Mouse (Mus musculus) lung, postnatal 36 days (tissue): ENCODE results near the gene Hist1h2bj.

Experiments used
- DNase-seq: peaks from one replicate; pipeline ENCODE4 v3.0.0; 2022; ENCODE audit warnings: mixed read lengths

The Hist1h2bj gene

DNA sequence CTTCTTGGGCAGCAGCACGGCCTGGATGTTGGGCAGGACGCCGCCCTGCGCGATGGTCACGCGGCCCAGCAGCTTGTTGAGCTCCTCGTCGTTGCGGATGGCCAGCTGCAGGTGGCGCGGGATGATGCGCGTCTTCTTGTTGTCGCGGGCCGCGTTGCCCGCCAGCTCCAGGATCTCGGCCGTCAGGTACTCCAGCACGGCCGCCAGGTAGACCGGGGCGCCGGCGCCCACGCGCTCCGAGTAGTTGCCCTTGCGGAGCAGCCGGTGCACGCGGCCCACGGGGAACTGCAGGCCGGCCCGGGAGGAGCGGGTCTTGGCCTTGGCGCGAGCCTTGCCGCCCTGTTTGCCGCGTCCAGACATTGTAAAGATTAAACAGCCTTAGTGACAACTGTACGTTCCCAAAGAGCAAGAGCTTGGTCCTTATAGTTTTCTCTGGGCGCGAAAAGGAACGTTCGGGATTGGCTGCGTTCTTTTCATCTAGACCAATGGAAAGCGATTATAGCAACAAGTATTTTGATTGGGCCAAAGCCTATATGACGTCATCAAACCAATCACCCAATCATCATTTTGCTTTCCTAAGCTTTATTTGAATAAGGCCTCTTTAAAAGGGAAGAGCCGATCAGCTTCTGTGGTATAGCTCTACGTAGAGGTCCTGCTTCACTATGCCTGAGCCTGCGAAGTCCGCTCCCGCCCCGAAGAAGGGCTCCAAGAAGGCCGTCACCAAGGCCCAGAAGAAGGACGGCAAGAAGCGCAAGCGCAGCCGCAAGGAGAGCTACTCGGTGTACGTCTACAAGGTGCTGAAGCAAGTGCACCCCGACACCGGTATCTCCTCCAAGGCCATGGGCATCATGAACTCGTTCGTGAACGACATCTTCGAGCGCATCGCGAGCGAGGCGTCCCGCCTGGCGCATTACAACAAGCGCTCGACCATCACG, at the start of gene Hist1h2bj, which contains the start of gene Hist1h2ag:
TSS of gene Hist1h2bj (plus strand) at position 647 of the 935 bp plus-strand sequence.
TSS of gene Hist1h2ag (minus strand) at position 377 of the 935 bp plus-strand sequence.
- peak; percentile 97 for DNase-seq

DNA sequence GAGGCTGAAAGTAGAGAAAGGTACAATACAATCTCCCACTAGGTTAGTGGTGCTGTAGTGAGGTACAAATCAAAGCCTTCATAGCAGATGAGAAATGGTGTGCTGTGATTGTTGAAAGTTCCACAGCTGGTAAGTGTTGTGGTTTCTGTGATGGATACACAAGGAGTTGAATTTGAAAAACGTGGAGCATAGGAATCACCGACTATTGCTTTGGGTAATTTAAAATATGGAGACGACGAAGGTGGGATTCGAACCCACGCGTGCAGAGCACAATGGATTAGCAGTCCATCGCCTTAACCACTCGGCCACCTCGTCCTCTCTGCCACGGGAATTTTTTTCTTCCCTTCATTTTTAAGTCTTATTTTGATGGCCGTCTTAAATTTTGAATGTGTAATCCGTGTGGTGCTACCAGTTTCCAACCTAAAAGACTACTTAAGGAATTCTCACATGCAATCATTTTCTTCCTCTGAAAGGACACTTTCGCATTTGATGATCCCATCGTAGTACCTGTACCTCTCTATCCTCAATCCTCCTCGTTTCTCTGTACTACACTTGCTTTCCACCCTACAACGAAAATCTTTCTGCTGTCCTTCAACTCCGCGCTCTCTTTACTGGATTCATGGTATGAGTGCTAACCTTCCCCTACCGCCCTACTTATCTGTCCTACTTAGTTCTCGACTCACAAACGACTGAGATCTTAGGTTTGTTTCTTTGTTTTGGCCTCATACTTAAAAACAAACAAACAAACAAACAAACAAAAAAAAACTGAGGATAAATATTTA, 48.9 kb upstream of the Hist1h2bj start:
- peak; percentile 53 for DNase-seq

DNA sequence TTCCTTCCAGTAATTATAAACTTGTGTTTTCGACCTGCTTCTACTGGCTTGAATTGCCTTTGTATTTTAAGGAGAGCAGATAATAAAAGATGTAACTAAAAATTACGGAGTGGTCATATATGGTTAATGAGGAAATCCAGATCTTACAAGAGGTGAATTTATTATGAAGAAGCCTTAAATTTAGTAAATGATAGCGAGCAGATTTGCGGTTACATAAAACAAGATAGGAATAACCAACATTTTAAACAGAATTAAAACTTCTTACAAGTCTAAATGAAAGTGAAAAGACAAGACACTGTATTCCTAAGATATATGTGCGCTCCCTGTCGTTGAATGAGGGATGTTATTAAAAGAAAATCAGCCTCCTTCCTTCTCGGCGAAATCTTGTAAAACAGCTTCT, 48.1 kb upstream of the Hist1h2bj start:
- DNase-seq: no peak

DNA sequence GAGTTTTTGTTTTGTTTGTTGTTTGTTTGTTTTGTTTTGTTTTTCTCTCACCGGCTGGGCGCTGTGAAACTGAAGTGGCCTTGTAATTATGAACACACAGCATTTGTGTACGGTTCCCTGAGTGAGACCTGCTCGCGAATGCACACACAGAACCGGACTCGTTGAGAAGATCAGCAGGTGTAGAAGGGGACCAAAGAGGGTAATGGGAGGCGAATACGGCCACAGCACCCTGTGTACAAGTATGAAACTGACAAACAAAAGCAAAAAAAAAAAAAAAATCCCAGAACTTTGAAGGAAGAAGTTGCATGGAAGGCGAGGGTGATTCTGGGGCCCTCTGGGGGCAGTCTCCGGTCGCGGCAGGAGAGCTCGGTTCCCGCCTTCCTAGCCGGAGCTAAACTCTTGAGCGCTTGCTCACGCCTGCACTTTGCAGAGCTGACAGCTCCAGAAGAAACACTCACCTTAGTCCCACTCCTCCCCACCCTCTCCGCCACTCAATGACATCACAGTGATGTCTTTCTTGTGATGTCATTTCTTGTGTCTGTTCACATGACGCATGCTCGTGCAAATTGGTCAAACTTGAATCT, 47.6 kb upstream of the Hist1h2bj start:
- no peak for DNase-seq

DNA sequence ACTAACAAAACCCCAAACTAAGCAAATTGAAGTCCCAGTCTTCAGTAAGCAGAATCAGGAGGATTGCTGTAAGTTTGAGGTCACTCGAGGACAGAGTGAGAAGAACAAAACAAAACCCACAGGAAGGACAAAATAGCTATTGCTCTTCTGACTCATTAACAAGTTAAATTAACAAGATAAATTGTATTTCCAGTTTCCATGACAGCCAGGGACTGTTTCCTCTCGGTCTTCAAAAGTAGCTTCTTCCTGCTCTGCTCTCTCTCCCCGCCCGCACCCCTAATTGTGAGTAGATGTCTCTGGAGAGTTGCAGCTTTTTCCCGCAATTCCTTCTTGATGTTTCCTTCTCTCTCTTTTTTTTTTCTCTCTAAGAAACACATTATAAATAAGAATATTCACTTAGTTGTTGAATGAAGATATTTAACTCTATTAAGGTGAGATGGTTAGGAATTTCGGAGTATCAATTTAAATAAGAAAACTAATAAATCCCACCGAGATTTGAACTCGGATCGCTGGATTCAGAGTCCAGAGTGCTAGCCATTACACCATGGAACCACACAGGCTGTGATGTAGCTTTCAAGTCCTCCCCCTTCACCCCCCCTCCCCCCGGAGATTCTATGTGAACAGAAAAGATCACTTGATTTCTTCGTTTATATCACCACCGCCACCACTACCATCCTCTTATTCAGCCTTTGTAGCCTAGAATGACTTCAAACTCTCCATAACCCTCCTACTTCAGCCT, 46.7 kb upstream of the Hist1h2bj start:
- DNase-seq: peak; percentile 38

DNA sequence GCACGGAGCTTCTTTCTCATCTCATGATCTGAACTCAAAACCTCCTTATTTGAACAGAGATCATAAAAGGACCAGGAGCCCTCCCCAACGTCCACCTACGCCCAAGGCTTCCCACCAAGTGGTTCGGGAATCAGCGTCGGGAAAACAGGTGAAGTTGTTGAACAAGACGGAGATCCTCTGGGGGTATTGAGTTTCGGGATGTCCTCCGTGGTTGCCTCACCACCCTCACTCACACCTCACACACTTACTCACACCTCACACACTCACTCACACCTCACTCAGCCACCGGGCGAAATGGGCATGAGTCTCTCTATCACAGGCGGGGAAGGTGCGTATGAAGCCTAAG, 46.2 kb upstream of the Hist1h2bj start:
- no peak for DNase-seq

DNA sequence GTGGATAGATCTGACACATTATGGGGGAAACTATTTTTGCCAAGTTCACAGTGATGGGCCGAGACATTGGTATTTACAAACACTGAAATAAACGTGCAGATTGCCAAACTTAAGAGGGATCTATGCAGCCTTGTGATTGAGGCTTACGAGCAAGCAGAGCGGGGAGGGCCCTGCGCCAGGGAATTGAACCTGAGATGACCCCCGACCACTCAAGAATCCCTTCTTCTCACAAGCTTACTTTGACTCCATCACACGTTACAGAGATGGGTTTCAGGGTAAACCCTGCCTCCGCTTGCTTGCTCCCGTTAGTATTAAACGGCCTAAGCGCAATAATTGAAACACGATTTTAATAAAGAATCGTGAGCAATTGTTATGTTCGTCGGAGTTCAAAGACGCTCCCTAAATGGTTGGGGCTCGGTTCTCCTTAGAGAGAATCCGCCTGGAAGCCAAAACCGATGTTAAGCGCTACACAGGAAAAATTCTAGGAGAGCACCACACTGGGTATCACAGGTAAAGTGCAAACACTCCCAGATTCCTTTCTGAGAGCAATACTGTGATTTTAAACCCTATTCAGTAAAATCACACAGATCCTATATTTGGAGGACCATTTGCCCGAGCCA, 45.7 kb upstream of the Hist1h2bj start:
- no peak for DNase-seq

DNA sequence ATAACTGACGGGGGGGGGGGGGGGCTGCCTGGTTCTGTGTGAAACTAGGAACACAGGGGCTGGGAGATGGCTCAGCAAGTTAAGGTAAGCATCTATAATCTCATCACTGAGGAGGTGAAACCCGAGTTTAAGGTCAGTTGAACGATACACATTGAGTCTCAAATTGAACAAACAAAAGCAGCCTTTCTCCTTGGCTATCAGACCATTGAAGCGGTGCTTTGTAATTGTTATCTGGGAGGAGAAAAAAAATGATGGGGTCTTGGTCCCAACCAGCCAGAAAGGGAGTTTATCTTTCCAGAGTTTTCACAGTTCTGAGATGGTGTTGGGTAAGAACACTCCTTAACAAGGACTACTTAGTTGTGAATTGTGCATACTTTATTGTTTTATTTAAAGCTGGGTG, 45.2 kb upstream of the Hist1h2bj start:
- DNase-seq: no peak

DNA sequence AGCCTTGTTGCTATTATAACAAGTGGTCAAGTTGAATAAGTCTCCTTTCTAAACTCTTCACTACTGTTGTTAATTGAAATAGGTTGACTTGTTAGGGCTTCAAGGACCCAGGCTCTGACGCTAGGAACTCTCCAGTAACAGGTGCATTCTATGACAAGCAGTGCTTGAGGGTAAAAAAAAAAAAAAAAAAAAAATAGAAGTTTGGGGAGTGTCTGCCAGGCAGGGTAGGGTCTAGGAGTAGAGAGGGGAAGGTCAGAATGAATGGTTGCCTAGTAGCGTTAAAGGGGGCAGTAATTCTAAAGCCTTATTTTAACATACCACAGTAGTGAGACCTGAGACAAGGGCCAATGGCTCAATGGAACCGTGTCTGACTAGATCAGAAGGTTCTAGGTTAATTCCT, 44.6 kb upstream of the Hist1h2bj start:
- DNase-seq: no peak

DNA sequence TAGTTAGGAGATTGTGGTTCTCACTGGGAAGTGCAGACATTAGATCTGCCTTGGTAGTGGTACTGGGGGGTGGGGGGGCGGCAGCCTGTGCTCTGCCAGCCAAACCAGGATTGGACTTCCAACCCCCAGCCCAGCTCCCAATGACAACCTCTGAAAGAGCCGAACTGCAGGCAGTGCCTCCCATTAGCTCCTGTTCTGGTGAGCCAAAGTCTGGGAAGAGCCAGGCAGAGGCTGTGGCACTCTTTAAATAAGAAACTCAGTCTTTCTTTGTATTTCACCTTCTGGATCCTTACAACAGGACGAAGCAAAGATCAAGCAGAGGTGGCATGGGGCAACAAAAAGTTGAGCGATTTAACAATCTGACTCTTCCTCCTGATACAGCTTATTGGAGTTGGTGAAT, 43.9 kb upstream of the Hist1h2bj start:
- DNase-seq: no peak

DNA sequence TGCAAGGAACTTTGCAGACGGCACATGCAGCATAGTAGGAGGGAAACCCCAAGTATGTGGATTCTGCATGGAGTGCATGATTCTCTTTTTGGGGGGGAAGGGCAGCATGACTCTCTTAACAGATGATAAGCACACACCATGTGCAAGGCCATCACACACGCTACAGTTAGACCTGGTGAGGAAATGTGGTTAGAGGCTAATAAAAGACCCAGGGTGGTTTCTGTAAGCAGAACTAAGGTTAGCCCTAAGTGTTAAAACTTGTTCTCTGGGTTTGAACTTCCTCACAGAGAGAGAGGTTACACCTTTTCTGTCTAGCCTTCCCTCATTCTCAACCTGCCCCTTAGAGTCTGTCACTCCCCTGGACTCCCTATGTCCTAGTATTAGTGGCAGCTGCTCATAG, 41.7 kb upstream of the Hist1h2bj start:
- DNase-seq: no peak

DNA sequence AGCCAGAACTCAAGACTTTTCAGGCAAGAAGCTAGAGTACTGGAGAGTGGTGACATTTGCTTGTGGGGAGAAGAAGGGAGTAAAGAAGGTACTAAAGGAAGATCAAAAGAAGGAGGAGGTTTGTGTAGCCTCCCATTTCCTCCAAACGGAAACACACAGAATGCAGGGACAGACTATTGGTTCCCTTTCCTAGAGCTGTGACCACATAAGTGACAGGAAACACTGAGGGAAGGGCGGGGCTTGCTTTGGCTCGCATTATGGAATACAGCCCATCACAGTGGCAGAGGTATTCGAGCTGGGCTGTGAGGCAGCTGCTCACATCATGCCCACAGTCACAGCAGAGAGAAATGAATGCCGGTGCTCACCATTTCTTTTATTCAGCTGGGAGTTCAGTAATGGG, 41.2 kb upstream of the Hist1h2bj start:
- peak; percentile 26 for DNase-seq

DNA sequence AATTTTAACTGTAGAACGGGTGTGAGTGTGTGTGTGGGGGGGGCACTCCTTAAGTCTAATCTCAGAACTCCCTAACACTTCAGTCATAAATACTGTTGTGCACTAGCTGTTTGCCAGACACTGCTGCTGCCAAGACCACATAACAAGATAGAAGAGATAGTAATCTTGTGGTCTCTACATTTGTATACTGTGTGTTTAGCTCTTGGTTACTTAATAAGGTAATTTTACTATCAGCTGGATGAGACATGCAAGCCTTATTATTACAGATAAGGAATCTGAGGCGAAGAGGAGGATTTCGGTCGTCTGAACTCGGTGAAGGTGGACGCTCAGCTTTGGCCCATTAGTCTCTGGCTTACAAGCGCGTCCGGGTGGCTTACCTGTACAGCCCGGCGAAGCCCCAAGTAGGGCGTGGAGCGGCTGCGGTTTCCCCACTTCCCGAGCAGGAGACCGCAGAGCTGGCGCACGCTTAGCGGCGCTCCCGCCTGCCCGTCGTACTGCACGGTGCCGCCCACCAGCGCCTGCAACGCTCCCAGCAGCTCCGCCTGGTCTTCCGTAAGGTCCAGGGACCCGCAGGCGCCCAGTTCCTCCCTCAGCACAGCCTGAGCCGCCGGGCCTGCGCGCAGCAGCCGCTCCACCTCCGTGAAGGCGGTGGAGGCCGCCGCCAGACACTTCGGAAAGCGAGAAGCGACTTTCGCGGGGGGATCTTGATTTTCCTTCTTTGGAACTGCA, 37.2 kb upstream of the Hist1h2bj start:
- DNase-seq: peak; percentile 50

DNA sequence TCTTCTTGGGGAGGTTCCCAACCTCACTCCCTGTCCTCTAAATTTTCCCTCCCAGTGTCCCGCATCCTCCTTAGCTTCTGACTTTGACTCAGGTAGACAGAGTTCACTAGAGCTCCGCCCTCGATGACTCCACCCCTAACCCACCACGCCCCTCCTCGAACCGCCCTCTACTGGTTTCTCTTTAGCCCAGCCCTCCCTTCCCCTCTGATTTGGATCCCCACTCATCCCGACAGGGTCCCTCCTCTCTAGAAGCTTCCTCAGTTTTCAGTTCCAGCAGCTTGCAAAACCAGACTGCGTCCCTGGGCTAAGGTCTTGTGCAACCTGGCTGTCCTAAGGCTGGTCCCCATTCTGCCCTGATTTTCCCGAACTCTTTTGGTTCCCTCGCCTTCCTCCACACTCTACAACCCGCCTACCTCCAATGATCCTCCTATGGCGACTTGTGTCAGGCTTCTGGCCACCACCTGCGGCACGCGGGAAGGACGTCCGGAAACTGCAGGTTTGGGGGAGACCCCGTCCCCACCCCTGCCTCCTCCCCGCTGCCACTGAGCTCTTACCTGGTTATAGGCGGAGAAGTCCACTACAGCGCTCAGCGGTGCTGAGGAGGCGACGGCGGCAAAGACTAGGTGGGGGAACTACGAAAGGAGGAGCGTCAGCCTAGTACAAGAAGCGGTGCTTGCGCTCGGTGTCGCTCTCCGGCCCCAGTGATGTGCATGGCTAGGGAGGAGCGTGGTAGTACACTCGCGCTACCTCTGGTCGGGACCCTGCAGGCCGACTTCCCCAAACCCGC, 36.5 kb upstream of the Hist1h2bj start:
- peak; percentile 77 for DNase-seq

DNA sequence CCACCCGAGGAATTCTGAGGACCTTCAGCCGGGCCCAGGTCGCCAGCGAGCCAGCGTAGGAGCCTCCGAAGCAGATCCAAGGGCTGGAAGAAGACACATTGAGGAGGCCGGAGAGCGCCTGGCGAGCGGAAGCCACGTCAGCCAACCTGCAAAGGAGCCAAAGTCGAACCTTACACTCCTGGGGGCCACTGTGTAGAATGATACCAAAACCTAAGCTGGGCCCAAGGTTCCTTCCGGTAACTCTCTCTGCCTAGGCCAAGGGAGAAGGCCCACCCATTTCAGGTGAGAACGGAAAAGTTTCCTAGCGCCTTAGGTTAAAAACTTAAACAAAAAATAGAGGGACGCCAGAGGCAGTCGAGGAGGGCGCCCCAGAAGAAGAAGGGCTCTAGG, 35.9 kb upstream of the Hist1h2bj start:
- DNase-seq: no peak

DNA sequence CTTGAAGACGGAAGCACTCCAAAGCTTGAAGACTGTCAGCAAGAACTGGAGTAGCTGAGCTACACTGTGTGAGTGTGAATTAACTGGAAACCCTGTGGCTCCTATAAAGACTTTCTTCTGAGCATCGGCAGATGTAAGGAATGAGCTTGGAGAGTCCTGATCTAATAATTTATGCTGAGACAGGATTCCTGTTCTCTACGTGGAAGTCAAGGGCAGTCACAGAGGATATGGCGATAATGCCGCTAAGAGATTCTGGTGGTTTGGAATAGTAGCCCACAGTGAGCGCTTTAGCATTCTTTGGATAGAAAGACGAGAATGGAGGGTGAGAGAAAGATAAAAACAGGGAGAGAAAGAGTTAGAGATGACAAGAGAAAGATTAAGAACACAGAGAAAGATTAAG, 35.1 kb upstream of the Hist1h2bj start:
- DNase-seq: no peak

DNA sequence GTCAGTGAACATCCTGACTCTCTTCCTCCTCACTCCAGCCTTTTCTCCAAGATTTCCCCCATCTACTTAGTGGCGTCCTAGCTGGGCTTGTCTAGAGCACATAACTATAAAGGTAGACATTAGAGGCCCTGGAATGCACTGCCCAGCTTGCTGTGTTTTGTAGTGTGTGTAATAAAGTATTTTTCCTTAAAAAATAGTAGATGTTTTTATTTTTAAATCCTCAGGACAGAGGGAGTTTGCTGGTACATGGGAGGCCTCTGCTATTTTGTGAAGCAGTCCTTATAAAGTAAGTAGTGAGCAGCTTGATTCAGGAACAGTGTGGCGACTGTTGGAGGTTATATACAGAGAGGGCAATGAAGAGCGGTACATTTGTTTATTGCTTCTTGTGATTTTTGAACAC, 34.3 kb upstream of the Hist1h2bj start:
- DNase-seq: no peak

DNA sequence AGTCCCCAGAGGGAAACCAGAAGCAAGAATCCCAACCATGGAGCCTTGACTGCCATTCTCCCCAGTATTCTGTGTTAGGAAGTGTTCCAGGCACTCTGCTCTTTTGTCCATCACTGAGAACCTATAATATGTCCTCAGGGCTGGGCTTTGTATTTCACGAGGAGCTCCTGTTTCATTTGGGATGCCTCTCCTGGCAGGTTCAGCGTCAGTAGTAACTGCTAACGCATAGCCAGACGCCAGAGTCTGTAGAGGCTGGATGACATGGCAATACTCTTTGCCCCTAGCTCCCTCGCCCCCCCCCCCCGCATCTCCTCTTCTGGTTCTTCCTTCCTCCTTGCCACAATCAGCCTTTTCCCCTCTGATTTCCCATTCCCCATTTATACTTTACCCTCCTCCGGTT, 33.4 kb upstream of the Hist1h2bj start, which contains the start of gene Prss16:
TSS of gene Prss16 (minus strand) at position 101 of the 400 bp plus-strand sequence.
- no peak for DNase-seq

DNA sequence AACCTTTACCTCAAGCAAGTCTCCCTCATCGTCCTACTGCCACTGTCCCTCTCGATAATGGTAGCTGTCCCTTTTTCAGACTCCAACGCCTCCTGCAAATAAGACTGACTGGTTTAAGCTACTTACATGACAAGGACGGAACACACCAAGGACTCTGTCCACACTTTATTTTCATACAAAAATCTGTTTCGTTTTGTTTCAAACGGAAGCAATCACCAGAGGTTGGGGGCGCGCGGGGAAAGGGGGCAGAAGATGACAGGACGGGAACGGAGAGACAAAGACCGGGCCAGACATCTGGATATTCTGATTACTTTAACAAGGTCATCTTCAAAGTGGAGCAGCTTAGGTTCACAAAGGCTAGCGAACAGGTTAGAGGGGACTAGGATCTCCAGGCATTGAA, 29.3 kb upstream of the Hist1h2bj start:
- DNase-seq: no peak

DNA sequence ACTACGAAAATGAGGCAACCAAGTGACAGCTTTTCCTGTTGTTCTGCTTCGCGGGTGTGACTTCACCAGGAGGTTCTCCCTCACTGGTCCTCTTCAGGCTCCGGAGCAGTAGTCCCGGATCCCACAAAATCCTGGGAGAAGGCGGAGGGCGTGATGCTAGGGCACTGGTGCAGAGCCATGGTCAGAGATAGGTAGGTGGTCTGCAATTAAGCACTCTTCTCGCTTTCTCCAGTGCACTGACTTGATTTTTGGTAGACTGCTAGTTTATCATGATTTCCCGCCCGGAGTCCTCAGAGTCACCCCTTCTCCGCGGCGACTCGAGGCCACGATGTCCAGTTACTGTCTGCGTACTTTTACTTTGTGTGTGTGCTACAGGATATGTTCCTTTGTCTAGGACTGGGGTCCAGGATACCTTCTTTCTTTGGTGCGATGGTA, 28.6 kb upstream of the Hist1h2bj start:
- DNase-seq: no peak
